Mouse (Mus musculus): ENCODE data around the gene Serpinb9. TPM values are rescaled to one million over a fixed set of nuclear protein-coding genes. Genes with fewer than 3 reads are reported as not detected.

Gene Serpinb9
- polyA plus RNA-seq, 1 experiment from 2014 or later = 1.9 TPM

GRCm38 (mm10) chr13:32968353-32968984, 34.6 kb upstream of the Serpinb9 start:
- H3K36me3 ChIP-seq (ENCODE audit: control insufficient read depth, insufficient read depth, low read length) = no peaks in the 10 kb centered on the region
- no peak overlapping the region for H3K9ac ChIP-seq (ENCODE audit: low read depth, low read length)
- WGBS = 77% methylated on average over 5 of the region's 5 CpGs
- no peak overlapping the region for H3K27ac ChIP-seq (ENCODE audit: low read length)
- no peaks in the 10 kb centered on the region for H3K27me3 ChIP-seq (ENCODE audit: control insufficient read depth, insufficient read depth, low read depth, low read length)
- H3K4me2 ChIP-seq (ENCODE audit: low read length) = no peak overlapping the region
- no peaks in the 10 kb centered on the region for H3K4me1 ChIP-seq (ENCODE audit: control insufficient read depth, insufficient read depth, low read length)
- ATAC-seq = no peak
- no peaks in the 10 kb centered on the region for H3K9me3 ChIP-seq (replicated peaks; ENCODE audit: control insufficient read depth, low read length, poor library complexity, severe bottlenecking)
- H3K4me3 ChIP-seq (ENCODE audit: low read depth, low read length) = no peak overlapping the region

DNA sequence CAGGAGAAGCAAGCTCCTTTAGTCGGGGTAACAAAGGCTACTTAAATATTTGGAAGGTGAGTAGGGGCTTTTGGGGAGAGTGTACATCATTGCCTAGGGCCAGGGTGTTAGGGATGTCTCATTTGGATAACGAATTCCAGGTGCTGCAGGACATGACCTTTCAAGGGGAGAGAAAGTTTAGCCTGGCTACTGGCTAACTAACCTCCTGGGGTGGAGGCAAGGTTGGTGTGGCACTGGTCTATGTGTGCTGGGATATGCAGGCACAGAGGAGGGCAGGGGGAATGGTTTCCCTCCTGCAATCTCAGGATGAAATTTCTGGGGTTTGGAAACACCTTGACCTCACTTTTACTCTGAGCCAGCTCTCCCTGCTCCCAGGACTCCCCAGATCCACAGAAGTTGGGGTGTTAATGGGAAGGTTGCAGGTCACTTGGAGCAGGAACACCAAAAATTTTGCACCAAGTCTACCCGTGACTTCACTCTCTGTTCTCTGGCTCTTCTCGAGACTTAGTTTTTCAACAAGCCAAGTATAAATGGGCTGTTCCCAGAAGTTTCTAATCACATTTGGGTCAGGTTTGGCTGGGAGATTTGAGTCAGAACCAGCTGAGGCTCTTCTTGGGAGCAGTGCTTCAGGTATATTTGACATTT, 33.9 kb upstream of the Serpinb9 start:
- WGBS = 76% methylated on average over 4 of the region's 4 CpGs
- no peak for ATAC-seq
- H3K4me2 ChIP-seq (ENCODE audit: low read length) = no peak overlapping the region

GRCm38 (mm10) chr13:32969641-32970040, 33.4 kb upstream of the Serpinb9 start:
- no peaks in the 10 kb centered on the region for H3K9me3 ChIP-seq (replicated peaks; ENCODE audit: control insufficient read depth, low read length, poor library complexity, severe bottlenecking)
- 91% methylated on average over 1 of the region's 1 CpGs for WGBS

More for the DNA sequence above, 33.9 kb upstream of the Serpinb9 start:
- Histone ChIP-seq H3K4me3 (ENCODE audit: low read depth, low read length) (no peak overlapping the region), H3K9me3 (replicated peaks; ENCODE audit: control insufficient read depth, low read length, poor library complexity, severe bottlenecking) (no peaks in the 10 kb centered on the region), H3K27me3 (ENCODE audit: control insufficient read depth, insufficient read depth, low read depth, low read length) (no peaks in the 10 kb centered on the region), H3K36me3 (ENCODE audit: control insufficient read depth, insufficient read depth, low read length) (no peaks in the 10 kb centered on the region), H3K9ac (ENCODE audit: low read depth, low read length) (no peak overlapping the region), H3K4me1 (ENCODE audit: control insufficient read depth, insufficient read depth, low read length) (no peaks in the 10 kb centered on the region), H3K27ac (ENCODE audit: low read length) (no peak overlapping the region)

DNA sequence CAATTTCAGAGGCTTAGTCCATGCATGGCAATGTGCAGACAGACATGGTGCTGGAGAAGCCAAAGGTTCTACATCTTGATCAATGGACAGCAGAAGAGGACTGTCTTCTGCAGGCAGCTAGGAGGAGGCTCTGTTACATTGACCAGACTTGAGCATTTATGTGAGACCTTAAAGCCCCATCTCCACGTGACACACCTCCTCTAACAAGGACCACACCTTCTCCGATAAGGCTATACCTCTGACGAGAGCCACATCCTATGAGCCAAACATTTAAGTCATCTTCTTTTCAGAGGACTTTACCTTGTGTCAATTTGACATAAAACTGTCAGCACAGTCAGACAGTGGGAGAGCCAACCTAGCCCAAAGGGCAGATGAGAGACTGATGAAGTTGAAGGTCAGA, 32.3 kb upstream of the Serpinb9 start:
- no peaks in the 10 kb centered on the region for H3K4me1 ChIP-seq (ENCODE audit: control insufficient read depth, insufficient read depth, low read length)
- H3K4me3 ChIP-seq (ENCODE audit: low read depth, low read length) = no peak overlapping the region
- no peaks in the 10 kb centered on the region for H3K27me3 ChIP-seq (ENCODE audit: control insufficient read depth, insufficient read depth, low read depth, low read length)
- H3K4me2 ChIP-seq (ENCODE audit: low read length) = no peak overlapping the region
- no peaks in the 10 kb centered on the region for H3K9me3 ChIP-seq (replicated peaks; ENCODE audit: control insufficient read depth, low read length, poor library complexity, severe bottlenecking)
- 93% methylated on average over 3 of the region's 3 CpGs for WGBS
- ATAC-seq = no peak
- no peak overlapping the region for H3K9ac ChIP-seq (ENCODE audit: low read depth, low read length)
- H3K27ac ChIP-seq (ENCODE audit: low read length) = no peak overlapping the region
- H3K36me3 ChIP-seq (ENCODE audit: control insufficient read depth, insufficient read depth, low read length) = no peaks in the 10 kb centered on the region

More at GRCm38 (mm10) chr13:32969641-32970040, 33.4 kb upstream of the Serpinb9 start:
- Histone ChIP-seq H3K27me3 (ENCODE audit: control insufficient read depth, insufficient read depth, low read depth, low read length) (no peaks in the 10 kb centered on the region), H3K4me3 (ENCODE audit: low read depth, low read length) (no peak overlapping the region), H3K4me1 (ENCODE audit: control insufficient read depth, insufficient read depth, low read length) (no peaks in the 10 kb centered on the region), H3K4me2 (ENCODE audit: low read length) (no peak overlapping the region), H3K9ac (ENCODE audit: low read depth, low read length) (no peak overlapping the region), H3K36me3 (ENCODE audit: control insufficient read depth, insufficient read depth, low read length) (no peaks in the 10 kb centered on the region), H3K27ac (ENCODE audit: low read length) (no peak overlapping the region)
- ATAC-seq = no peak

DNA sequence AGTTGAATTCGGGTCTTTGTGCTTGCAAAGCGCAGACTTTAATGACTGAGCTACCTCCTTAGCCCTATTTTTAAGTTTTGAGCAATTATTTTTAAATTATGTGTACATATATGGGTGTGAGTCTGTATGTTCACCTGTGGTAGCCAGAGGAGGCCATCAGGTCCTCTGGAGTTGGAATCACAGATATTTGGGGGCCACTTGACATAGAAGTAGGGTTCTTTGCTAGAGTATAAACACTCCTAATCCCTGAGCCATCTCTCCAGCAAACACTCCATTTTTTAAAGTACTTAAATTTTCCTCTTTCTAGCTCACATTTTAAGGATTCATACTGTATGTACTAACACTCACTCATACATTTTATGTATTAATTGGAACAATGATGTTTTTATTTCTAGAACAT, 28.8 kb upstream of the Serpinb9 start:
- 88% methylated on average over 2 of the region's 2 CpGs for WGBS
- no peak overlapping the region for H3K9ac ChIP-seq (ENCODE audit: low read depth, low read length)

GRCm38 (mm10) chr13:32974889-32975460, 28.1 kb upstream of the Serpinb9 start:
- H3K4me3 ChIP-seq (ENCODE audit: low read depth, low read length) = no peak overlapping the region
- H3K27ac ChIP-seq (ENCODE audit: low read length) = no peak overlapping the region
- H3K27me3 ChIP-seq (ENCODE audit: control insufficient read depth, insufficient read depth, low read depth, low read length) = no peaks in the 10 kb centered on the region
- H3K9me3 ChIP-seq (replicated peaks; ENCODE audit: control insufficient read depth, low read length, poor library complexity, severe bottlenecking) = no peaks in the 10 kb centered on the region
- H3K4me2 ChIP-seq (ENCODE audit: low read length) = no peak overlapping the region
- H3K9ac ChIP-seq (ENCODE audit: low read depth, low read length) = no peak overlapping the region
- no peaks in the 10 kb centered on the region for H3K36me3 ChIP-seq (ENCODE audit: control insufficient read depth, insufficient read depth, low read length)
- 69% methylated on average over 3 of the region's 3 CpGs for WGBS
- no peak for ATAC-seq
- H3K4me1 ChIP-seq (ENCODE audit: control insufficient read depth, insufficient read depth, low read length) = no peaks in the 10 kb centered on the region

More for the DNA sequence above, 28.8 kb upstream of the Serpinb9 start:
- Histone ChIP-seq H3K4me2 (ENCODE audit: low read length) (no peak overlapping the region), H3K27ac (ENCODE audit: low read length) (no peak overlapping the region), H3K9me3 (replicated peaks; ENCODE audit: control insufficient read depth, low read length, poor library complexity, severe bottlenecking) (no peaks in the 10 kb centered on the region), H3K4me3 (ENCODE audit: low read depth, low read length) (no peak overlapping the region), H3K27me3 (ENCODE audit: control insufficient read depth, insufficient read depth, low read depth, low read length) (no peaks in the 10 kb centered on the region), H3K36me3 (ENCODE audit: control insufficient read depth, insufficient read depth, low read length) (no peaks in the 10 kb centered on the region), H3K4me1 (ENCODE audit: control insufficient read depth, insufficient read depth, low read length) (no peaks in the 10 kb centered on the region)
- ATAC-seq = no peak

DNA sequence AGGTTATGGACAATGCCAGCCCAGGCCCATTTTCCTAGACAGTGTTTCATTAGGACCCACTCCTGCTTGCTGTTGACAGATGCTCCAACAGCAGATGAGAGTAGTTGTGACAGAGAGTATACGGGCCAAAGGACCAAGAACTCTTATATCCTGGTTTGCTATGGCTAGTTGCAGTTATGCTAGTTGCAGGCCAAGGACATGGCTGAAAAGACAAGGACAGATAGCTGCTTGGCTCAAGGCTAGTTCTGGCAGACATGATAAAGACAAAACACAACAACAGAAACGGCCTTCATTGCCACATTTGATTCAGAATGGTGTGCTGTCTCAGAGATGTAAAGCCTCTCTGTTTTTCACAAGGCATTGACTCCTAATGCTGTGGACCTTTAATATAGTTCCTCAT, 27.3 kb upstream of the Serpinb9 start:
- ATAC-seq = no peak
- Histone ChIP-seq H3K4me2 (ENCODE audit: low read length) (no peak overlapping the region), H3K27ac (ENCODE audit: low read length) (no peak overlapping the region), H3K36me3 (ENCODE audit: control insufficient read depth, insufficient read depth, low read length) (no peaks in the 10 kb centered on the region), H3K9ac (ENCODE audit: low read depth, low read length) (no peak overlapping the region), H3K9me3 (replicated peaks; ENCODE audit: control insufficient read depth, low read length, poor library complexity, severe bottlenecking) (no peaks in the 10 kb centered on the region), H3K4me1 (ENCODE audit: control insufficient read depth, insufficient read depth, low read length) (no peaks in the 10 kb centered on the region), H3K27me3 (ENCODE audit: control insufficient read depth, insufficient read depth, low read depth, low read length) (no peaks in the 10 kb centered on the region), H3K4me3 (ENCODE audit: low read depth, low read length) (no peak overlapping the region)
- WGBS = 86% methylated on average over 2 of the region's 2 CpGs

- ATAC-seq = no peak
- no peak overlapping the region for H3K9ac ChIP-seq (ENCODE audit: low read depth, low read length)
- H3K4me2 ChIP-seq (ENCODE audit: low read length) = no peak overlapping the region
- no peaks in the 10 kb centered on the region for H3K36me3 ChIP-seq (ENCODE audit: control insufficient read depth, insufficient read depth, low read length)
- no peak overlapping the region for H3K4me3 ChIP-seq (ENCODE audit: low read depth, low read length)
- H3K9me3 ChIP-seq (replicated peaks; ENCODE audit: control insufficient read depth, low read length, poor library complexity, severe bottlenecking) = no peaks in the 10 kb centered on the region
- H3K27me3 ChIP-seq (ENCODE audit: control insufficient read depth, insufficient read depth, low read depth, low read length) = no peaks in the 10 kb centered on the region
- H3K4me1 ChIP-seq (ENCODE audit: control insufficient read depth, insufficient read depth, low read length) = no peaks in the 10 kb centered on the region
- no peak overlapping the region for H3K27ac ChIP-seq (ENCODE audit: low read length)
- 79% methylated on average over 4 of the region's 4 CpGs for WGBS
Measured at GRCm38 (mm10) chr13:32982556-32983042, 20.5 kb upstream of the Serpinb9 start.

GRCm38 (mm10) chr13:32986256-32986655, 16.8 kb upstream of the Serpinb9 start:
- Histone ChIP-seq H3K4me3 (ENCODE audit: low read depth, low read length) (no peak overlapping the region), H3K27me3 (ENCODE audit: control insufficient read depth, insufficient read depth, low read depth, low read length) (no peaks in the 10 kb centered on the region), H3K9me3 (replicated peaks; ENCODE audit: control insufficient read depth, low read length, poor library complexity, severe bottlenecking) (no peaks in the 10 kb centered on the region), H3K36me3 (ENCODE audit: control insufficient read depth, insufficient read depth, low read length) (no peaks in the 10 kb centered on the region), H3K9ac (ENCODE audit: low read depth, low read length) (no peak overlapping the region), H3K27ac (ENCODE audit: low read length) (no peak overlapping the region), H3K4me1 (ENCODE audit: control insufficient read depth, insufficient read depth, low read length) (no peaks in the 10 kb centered on the region), H3K4me2 (ENCODE audit: low read length) (no peak overlapping the region)
- ATAC-seq = no peak

Data from midbrain, embryonic 16.5 days (tissue).